8 mouse cellular contexts compared by ENCODE assay signal in genomic region chr14:47188848-47189634, GRCm38 (mm10). TPM values are rescaled to one million over a fixed set of nuclear protein-coding genes. Genes with fewer than 3 reads are reported as not detected.
DNase-seq lines count a peak whose midpoint lies in the region; ATAC-seq and TF ChIP-seq lines count a peak whose summit lies in the region.

Gene Gch1, minus strand, starts transcription at chr14:47189413.

- 0% methylated on average over 64 of the region's 68 CpGs for WGBS in hindbrain, embryonic 11.5 days

- DNase-seq in G1E (ENCODE audit: low spot score) = peak; percentile 91
- DNase-seq in cerebellum, adult 9-10 months = peak; percentile 17
- DNase-seq in hindbrain, embryonic 11.5 days (ENCODE audit: low spot score) = peak; percentile 82
- DNase-seq in layer of hippocampus, postnatal 14 days (ENCODE audit: low spot score in 2 of 2) = peak; percentile 59 to 64
- peak; percentile 79 for DNase-seq in lung, postnatal 10 days
- DNase-seq in ovary, postnatal 14 days (ENCODE audit: low spot score) = peak; percentile 55
- peak; percentile 91 for DNase-seq in thymus, postnatal 14 days

- no peak for TF ChIP-seq CTCF in G1E (IDR thresholded peaks at IDR 0.05; ENCODE audit: low read depth, low read length)

- peak; percentile 90 for ATAC-seq in G1E (ENCODE audit: extremely low read depth, insufficient number of reproducible peaks, low FRiP score, poor library complexity, severe bottlenecking)
- ATAC-seq in frontal cortex, adult (ENCODE audit: low TSS enrichment) = peak; percentile 98
- peak; percentile 94 for ATAC-seq in hindbrain, embryonic 11.5 days (ENCODE audit: low FRiP score)

- H3K4me2 ChIP-seq in hindbrain, embryonic 11.5 days (replicated peaks; ENCODE audit: low read depth, low read length) = peak within 1 kb of the TSS; percentile 100

- peaks cover 26% of the 10 kb centered on the region for H3K27me3 ChIP-seq in G1E (ENCODE audit: insufficient read depth, low read length)
- peaks cover 8% of the 10 kb centered on the region for H3K27me3 ChIP-seq in hindbrain, embryonic 11.5 days (ENCODE audit: control insufficient read depth, insufficient read depth, low read length)

- no peaks in the 10 kb centered on the region for H3K9me3 ChIP-seq in G1E (replicated peaks)
- no peaks in the 10 kb centered on the region for H3K9me3 ChIP-seq in hindbrain, embryonic 11.5 days (ENCODE audit: control insufficient read depth, low read length)

- H3K27ac ChIP-seq in hindbrain, embryonic 11.5 days (ENCODE audit: low read depth, low read length) = no peak within 1 kb of the TSS

- H3K9ac ChIP-seq in hindbrain, embryonic 11.5 days (ENCODE audit: low read depth, low read length) = peak within 1 kb of the TSS; percentile 49

- peak within 1 kb of the TSS; percentile 75 for H3K4me3 ChIP-seq in G1E (ENCODE audit: low read depth, low read length)
- H3K4me3 ChIP-seq in hindbrain, embryonic 11.5 days (ENCODE audit: low read depth, low read length) = peak within 1 kb of the TSS; percentile 79

- peaks cover 14% of the 10 kb centered on the region for H3K4me1 ChIP-seq in G1E (ENCODE audit: insufficient read depth, low read depth, low read length)
- no peaks in the 10 kb centered on the region; the same call in 1 of the 2 replicates for H3K4me1 ChIP-seq in hindbrain, embryonic 11.5 days (replicated peaks; ENCODE audit: control insufficient read depth, insufficient read depth, low read length)

- H3K36me3 ChIP-seq in G1E (replicated peaks) = no peaks in the 10 kb centered on the region
- H3K36me3 ChIP-seq in hindbrain, embryonic 11.5 days (ENCODE audit: control insufficient read depth, insufficient read depth, low read length) = no peaks in the 10 kb centered on the region

RNA-seq across cellular contexts. Expression of gene Gch1, which starts in this region (rescaled TPM):
- 1.6 and 17.3 TPM in 2 replicates for total RNA-seq in G1E (2014; fragmentation: Nextera tagmentation)
- total RNA-seq in G1E (2017) = 0.87 and 1.3 TPM in 2 replicates
- polyA plus RNA-seq in G1E (2012) = 0.27 and 0.43 TPM in 2 replicates
- polyA plus RNA-seq in hindbrain, embryonic 11.5 days (2014; fragmentation: Nextera tagmentation; extraction: Ambion mirVana) = 2.8 and 3.2 TPM in 2 replicates
- total RNA-seq in layer of hippocampus, postnatal 14 days (2021) = 1 to 10 TPM; 1.3 to 2.1 TPM

Comparison
In these comparisons a context has a peak if more than half of its experiments do, and no peak if none do; other contexts are left out.
1. DNase-seq: peak in every context shown above with its lines; median percentile 91 in G1E; 91 in thymus, postnatal 14 days; 82 in hindbrain, embryonic 11.5 days; 79 in lung, postnatal 10 days; 62 in layer of hippocampus, postnatal 14 days; 55 in ovary, postnatal 14 days; 17 in cerebellum, adult 9-10 months.